Mouse (Mus musculus) liver, postnatal 0 days (tissue): ENCODE measurements around the gene Hoxc13. TPM values are rescaled to one million over a fixed set of nuclear protein-coding genes. Genes with fewer than 3 reads are reported as not detected.

Experiments
- ATAC-seq: fragments of 200-750 bp; cut with Nextera tagmentation; 2 replicates; pipeline ENCODE4 v1.8.0; 2017; ENCODE audit warnings: mild to moderate bottlenecking, moderate library complexity
- DNase-seq: peaks from one replicate; pipeline ENCODE4 v3.0.0-alpha.2; 2016
- H3K27ac ChIP-seq: fragments of 300-500 bp; sonication (generic); 2 replicates; pipeline ENCODE4 v1.5.1; 2014; ENCODE audit warnings: antibody characterized with exemption, moderate library complexity, mild to moderate bottlenecking, low read depth
- H3K27me3 ChIP-seq: fragments of 300-500 bp; sonication (generic); 2 replicates; pipeline ENCODE4 v1.6.1; 2014; ENCODE audit warnings: low read length, control low read depth, mixed read lengths; ENCODE audit not compliant: insufficient read depth
- H3K36me3 ChIP-seq: fragments of 300-500 bp; sonication (generic); replicated peaks from 2 replicates; pipeline ENCODE4 v1.6.1; 2014; ENCODE audit warnings: mild to moderate bottlenecking, control low read depth, low read length, moderate library complexity, mixed read lengths; ENCODE audit not compliant: insufficient read depth
- H3K4me1 ChIP-seq: fragments of 300-500 bp; sonication (generic); 2 replicates; pipeline ENCODE4 v1.6.1; 2014; ENCODE audit warnings: antibody characterized with exemption, mild to moderate bottlenecking, control low read depth; ENCODE audit not compliant: insufficient read depth
- H3K4me2 ChIP-seq: fragments of 300-500 bp; sonication (generic); 2 replicates; pipeline ENCODE4 v1.6.1; 2014; ENCODE audit warnings: low read depth, mild to moderate bottlenecking, low read length, moderate library complexity, mixed read lengths
- H3K4me3 ChIP-seq: fragments of 300-500 bp; sonication (generic); 2 replicates; pipeline ENCODE4 v1.5.1; 2014; ENCODE audit warnings: low read depth, low read length
- H3K9ac ChIP-seq: fragments of 300-500 bp; sonication (generic); replicated peaks from 2 replicates; pipeline ENCODE4 v1.6.1; 2014; ENCODE audit warnings: mild to moderate bottlenecking, moderate library complexity
- H3K9me3 ChIP-seq: fragments of 300-500 bp; sonication (generic); 2 replicates; pipeline ENCODE4 v1.6.1; 2016; ENCODE audit warnings: mild to moderate bottlenecking, control low read depth, low read length, mixed read lengths
- CTCF ChIP-seq: sonication (generic); IDR thresholded peaks from 2 replicates; pipeline ENCODE4 v1.5.1; 2016; ENCODE audit warnings: antibody characterized with exemption, low read depth
- EP300 ChIP-seq: IDR thresholded peaks from 2 replicates; pipeline ENCODE4 v1.6.1; 2016; ENCODE audit warnings: antibody characterized with exemption, low read depth, mild to moderate bottlenecking
- WGBS: fragments of 180-500 bp; shearing (Covaris S2); extraction: QIAGEN DNeasy Blood & Tissue Kit; methylation state at CpG from one replicate; pipeline ENCODE4 v1.1.7; 2014; ENCODE audit not compliant: insufficient replicate concordance; 5-methylcytosine and 5-hydroxymethylcytosine counted together
- polyA plus RNA-seq: library from polyadenylated mRNA; unstranded; fragments of >200 nt; fragmentation: Nextera tagmentation; extraction: Ambion mirVana; gene quantifications from 2 replicates; pipeline ENCODE4 v1.2.1, GENCODE M21; 2015

Hoxc13 gene
- polyA plus RNA-seq, 1 experiment from 2014 or later: not detected

DNA sequence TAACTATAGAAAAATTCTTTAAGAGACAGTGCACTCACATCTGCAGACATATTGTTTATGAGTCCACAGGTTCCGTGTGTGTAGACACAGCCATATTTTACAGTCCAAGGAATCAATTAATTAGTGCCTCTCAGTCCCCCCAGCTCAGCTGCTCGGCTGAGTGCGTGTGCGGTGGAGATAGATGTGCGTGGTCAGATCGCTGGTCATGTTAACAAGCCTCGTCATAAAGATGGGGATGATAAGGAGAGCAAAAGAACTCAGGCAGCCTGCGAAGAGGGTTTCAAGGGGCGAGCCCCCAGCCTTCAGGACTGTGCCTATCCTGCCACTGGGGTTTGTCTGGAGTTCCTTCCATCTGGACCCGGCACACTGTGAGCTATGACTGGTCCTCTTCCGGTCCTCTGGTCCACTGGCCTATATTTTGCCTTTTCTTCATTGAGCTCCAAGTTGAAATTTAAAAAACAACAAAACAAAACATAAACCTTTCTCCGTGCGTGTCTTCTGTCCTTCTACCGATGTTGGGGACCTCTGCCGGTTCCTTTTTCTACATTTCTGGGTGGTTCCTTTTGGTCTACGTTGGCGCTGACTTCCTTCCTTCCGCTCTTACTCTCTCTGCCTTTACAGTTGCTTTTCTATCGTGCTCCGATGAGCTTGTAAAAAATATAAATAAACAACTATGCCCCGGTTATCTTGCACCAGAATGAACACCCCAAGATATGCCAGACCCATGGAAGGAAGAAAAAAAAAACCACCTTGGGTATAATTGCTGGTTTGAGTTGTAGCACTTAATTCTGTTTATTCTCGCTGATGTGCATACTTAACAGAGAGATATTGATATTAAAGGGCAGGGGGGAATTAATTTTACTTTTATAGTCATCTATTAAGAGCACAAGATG lies 24.5 kb downstream of the Hoxc13 start:
- Histone ChIP-seq H3K27me3 (peaks cover 98% of the 10 kb centered on the region), H3K9ac (no peak overlapping the region), H3K4me3 (no peak overlapping the region), H3K27ac (no peak overlapping the region), H3K36me3 (no peaks in the 10 kb centered on the region), H3K9me3 (no peaks in the 10 kb centered on the region), H3K4me1 (no peaks in the 10 kb centered on the region), H3K4me2 (no peak overlapping the region)
- ATAC-seq: no peak
- DNase-seq: no peak
- WGBS: 11% methylated on average over 22 of the region's 22 CpGs
- no peak for TF ChIP-seq CTCF
- no peak for TF ChIP-seq EP300

DNA sequence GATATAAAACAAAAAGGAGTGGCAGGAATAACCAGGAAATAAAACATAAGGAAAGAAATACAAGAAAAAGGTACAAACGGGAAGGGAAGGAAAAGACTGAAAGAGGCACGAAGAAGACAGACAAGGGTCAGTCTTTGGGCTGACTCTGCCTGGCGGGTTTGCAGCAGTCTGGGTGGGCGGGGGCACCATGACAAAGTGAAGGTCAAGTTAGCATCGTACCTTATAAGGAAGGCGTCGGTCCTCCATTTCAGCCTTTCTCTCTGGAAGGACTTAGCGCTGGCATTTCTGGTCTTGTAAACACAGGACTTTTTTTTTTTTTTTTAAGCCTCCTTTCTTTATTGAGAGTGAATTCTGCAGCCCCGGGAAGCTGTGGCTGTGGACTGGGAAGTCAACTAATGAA lies 26.4 kb downstream of the Hoxc13 start:
- Histone ChIP-seq H3K27me3 (peaks cover 98% of the 10 kb centered on the region), H3K36me3 (no peaks in the 10 kb centered on the region), H3K4me3 (no peak overlapping the region), H3K4me1 (no peaks in the 10 kb centered on the region), H3K9me3 (no peaks in the 10 kb centered on the region), H3K9ac (no peak overlapping the region), H3K27ac (no peak overlapping the region), H3K4me2 (no peak overlapping the region)
- no peak for ATAC-seq
- 2% methylated on average over 9 of the region's 9 CpGs for WGBS
- TF ChIP-seq EP300: no peak
- TF ChIP-seq CTCF: no peak
- DNase-seq: no peak

DNA sequence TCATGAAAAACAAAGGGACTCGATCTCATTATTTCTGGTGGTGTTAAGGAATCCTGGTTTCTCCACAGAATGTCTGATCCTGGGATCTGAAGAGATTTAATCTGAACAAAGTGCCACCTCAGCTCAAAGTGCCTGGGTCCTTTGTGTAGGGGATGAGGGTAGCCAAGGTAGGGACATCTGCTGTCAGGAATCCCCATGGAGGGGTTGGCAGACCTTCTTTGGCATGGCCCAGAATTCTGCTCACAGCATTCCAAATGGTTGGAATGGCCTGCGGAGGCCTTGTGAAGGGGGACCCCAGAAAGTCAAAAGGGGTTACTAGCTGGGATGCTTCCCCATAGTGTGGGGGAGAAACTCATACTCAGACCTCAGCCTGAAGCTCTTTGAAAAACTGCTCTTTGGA lies 27.9 kb downstream of the Hoxc13 start:
- Histone ChIP-seq H3K36me3 (no peaks in the 10 kb centered on the region), H3K4me1 (no peaks in the 10 kb centered on the region), H3K4me3 (no peak overlapping the region), H3K4me2 (no peak overlapping the region), H3K27ac (no peak overlapping the region), H3K9me3 (no peaks in the 10 kb centered on the region), H3K27me3 (peaks cover 98% of the 10 kb centered on the region), H3K9ac (no peak overlapping the region)
- ATAC-seq (no peak), DNase-seq (no peak)
- 10% methylated on average over 2 of the region's 2 CpGs for WGBS
- TF ChIP-seq CTCF: no peak
- TF ChIP-seq EP300: no peak

DNA sequence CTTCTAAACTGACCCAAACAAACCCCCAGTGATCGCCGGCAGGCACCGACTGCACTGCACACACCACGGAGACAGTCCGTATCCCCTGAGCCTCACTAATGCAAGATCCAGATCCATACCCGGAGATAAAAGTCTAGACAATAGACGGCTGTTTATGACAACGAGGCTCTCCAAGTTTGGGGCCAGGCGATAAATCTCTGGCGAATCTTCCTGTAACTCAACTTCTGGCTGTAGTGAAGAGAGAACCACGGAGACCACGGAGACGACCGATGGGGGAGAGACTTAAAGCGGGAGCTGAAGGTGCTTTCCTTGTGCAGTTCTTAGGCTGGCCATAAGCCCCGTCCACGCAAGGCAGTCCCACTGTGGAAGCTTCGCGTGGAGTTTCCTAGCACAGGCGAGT lies 28.8 kb downstream of the Hoxc13 start:
- Histone ChIP-seq H3K36me3 (no peaks in the 10 kb centered on the region), H3K27me3 (peaks cover 98% of the 10 kb centered on the region), H3K9ac (no peak overlapping the region), H3K4me2 (no peak overlapping the region), H3K4me1 (no peaks in the 10 kb centered on the region), H3K4me3 (no peak overlapping the region), H3K27ac (no peak overlapping the region), H3K9me3 (no peaks in the 10 kb centered on the region)
- DNase-seq (no peak), ATAC-seq (no peak)
- 3% methylated on average over 20 of the region's 20 CpGs for WGBS
- TF ChIP-seq EP300 (no peak), CTCF (no peak)

DNA sequence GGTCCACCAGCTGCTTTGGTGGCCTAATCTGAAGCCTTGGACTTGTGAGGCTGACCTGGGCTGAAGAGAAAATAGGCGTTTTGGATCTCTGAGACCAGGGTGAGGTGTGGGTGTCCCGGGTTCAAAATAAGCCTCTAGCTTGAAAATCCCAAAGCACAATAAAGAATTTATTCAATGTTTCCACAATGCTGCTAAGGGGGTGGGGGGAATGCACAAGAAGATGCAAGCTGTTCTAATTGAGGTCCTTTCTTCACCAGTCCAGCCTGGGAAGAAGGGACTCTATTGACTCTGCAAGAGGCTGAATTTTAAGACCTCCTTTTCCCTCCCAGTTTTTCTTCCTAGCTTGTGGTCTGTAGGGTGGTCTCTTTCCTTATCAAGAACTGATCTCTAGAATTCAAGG lies 30.0 kb downstream of the Hoxc13 start:
- no peak overlapping the region for H3K4me2 ChIP-seq
- H3K9ac ChIP-seq: no peak overlapping the region
- H3K4me3 ChIP-seq: no peak overlapping the region
- ATAC-seq (no peak), DNase-seq (no peak)
- TF ChIP-seq CTCF (no peak), EP300 (no peak)
- no peak overlapping the region for H3K27ac ChIP-seq
- no peaks in the 10 kb centered on the region for H3K36me3 ChIP-seq
- H3K9me3 ChIP-seq: no peaks in the 10 kb centered on the region
- WGBS: 22% methylated on average over 2 of the region's 2 CpGs
- H3K27me3 ChIP-seq: peaks cover 98% of the 10 kb centered on the region
- no peaks in the 10 kb centered on the region for H3K4me1 ChIP-seq

DNA sequence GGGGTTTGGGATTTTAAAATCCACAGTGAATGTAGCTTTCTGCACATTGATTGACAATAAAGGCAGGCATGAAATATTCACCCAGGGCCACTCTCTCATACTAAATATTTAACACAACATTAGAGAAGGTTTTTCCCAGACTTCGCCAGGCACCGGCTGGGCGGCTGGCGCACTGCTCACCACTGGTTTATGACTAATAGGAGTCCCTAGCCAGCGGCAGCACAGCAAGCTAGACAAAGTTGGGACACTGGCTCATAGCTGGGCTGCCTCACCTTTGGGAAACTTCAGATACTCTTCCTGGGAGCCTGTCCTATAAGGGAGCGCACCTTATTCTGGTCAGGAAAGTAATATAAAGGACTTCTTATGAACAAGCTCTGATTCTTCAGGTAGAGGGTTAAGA lies 32.7 kb downstream of the Hoxc13 start:
- no peaks in the 10 kb centered on the region for H3K4me1 ChIP-seq
- H3K4me2 ChIP-seq: no peak overlapping the region
- DNase-seq (no peak), ATAC-seq (no peak)
- no peaks in the 10 kb centered on the region for H3K36me3 ChIP-seq
- no peak overlapping the region for H3K9ac ChIP-seq
- TF ChIP-seq CTCF: no peak
- no peak for TF ChIP-seq EP300
- H3K4me3 ChIP-seq: no peak overlapping the region
- 7% methylated on average over 6 of the region's 6 CpGs for WGBS
- H3K27ac ChIP-seq: no peak overlapping the region
- peaks cover 98% of the 10 kb centered on the region for H3K27me3 ChIP-seq
- H3K9me3 ChIP-seq: no peaks in the 10 kb centered on the region
